ENCODE assay signal across 10 mouse cellular contexts in genomic region chr7:142664465-142665029, GRCm38 (mm10). TPM values are rescaled to one million over a fixed set of nuclear protein-coding genes. Genes with fewer than 3 reads are reported as not detected.
A peak's percentile ranks its signal among the peaks of the same experiment; 100 is the strongest.
DNase-seq lines count a peak whose midpoint lies in the region; ATAC-seq and TF ChIP-seq lines count a peak whose summit lies in the region.
"Had no signal": no experiment of that assay in that cellular context is flagged by ENCODE, and none has a peak within 500 bp of the region (broad histone marks: within the 10 kb centered on the region; RNA-seq: fewer than 3 reads in every experiment).

No protein-coding gene starts in this region.

- no peak for DNase-seq in heart, embryonic 10.5 days (ENCODE audit: low spot score)
- no peak for DNase-seq in heart, adult 9 months (ENCODE audit: low spot score in 2 of 2)
- no peak for DNase-seq in midbrain, embryonic 11.5 days (ENCODE audit: low spot score, missing footprints)
- DNase-seq in limb, embryonic 14.5 days (ENCODE audit: low spot score): no peak
- no peak for DNase-seq in cerebellum, adult 8-10 months
- DNase-seq in adrenal gland, postnatal 36 days: no peak
- DNase-seq in left cerebral cortex, adult 9 months (ENCODE audit: low spot score in 2 of 2): no peak

- peaks cover 7% of the 10 kb centered on the region for H3K9me3 ChIP-seq in heart, embryonic 10.5 days
- peaks cover 5% of the 10 kb centered on the region; the same call in 1 of the 2 replicates for H3K9me3 ChIP-seq in midbrain, embryonic 11.5 days (ENCODE audit: control insufficient read depth, low read length)
- no peaks in the 10 kb centered on the region; the same call in 1 of the 2 replicates for H3K9me3 ChIP-seq in midbrain, embryonic 16.5 days (replicated peaks; ENCODE audit: control insufficient read depth, low read length, poor library complexity, severe bottlenecking)
- peaks cover 6% of the 10 kb centered on the region for H3K9me3 ChIP-seq in limb, embryonic 14.5 days (ENCODE audit: control insufficient read depth, low read length)

- H3K9ac ChIP-seq in midbrain, embryonic 11.5 days (ENCODE audit: low read length): no peak overlapping the region
- H3K9ac ChIP-seq in midbrain, embryonic 16.5 days (ENCODE audit: low read depth, low read length): no peak overlapping the region
- H3K9ac ChIP-seq in limb, embryonic 14.5 days (ENCODE audit: low read depth, low read length, severe bottlenecking): peak overlapping the region; percentile 96

- H3K4me3 ChIP-seq in heart, embryonic 10.5 days: peak overlapping the region; percentile 83
- no peak overlapping the region for H3K4me3 ChIP-seq in midbrain, embryonic 11.5 days (ENCODE audit: low read depth, low read length)
- no peak overlapping the region for H3K4me3 ChIP-seq in midbrain, embryonic 16.5 days (ENCODE audit: low read depth, low read length)
- peak overlapping the region; percentile 71 for H3K4me3 ChIP-seq in limb, embryonic 14.5 days (replicated peaks; ENCODE audit: low read length)

- peaks cover 79% of the 10 kb centered on the region for H3K27me3 ChIP-seq in heart, embryonic 10.5 days (ENCODE audit: insufficient read depth, poor library complexity, severe bottlenecking)
- peaks cover 67% of the 10 kb centered on the region for H3K27me3 ChIP-seq in midbrain, embryonic 11.5 days (ENCODE audit: control insufficient read depth, insufficient read depth, low read length)
- H3K27me3 ChIP-seq in midbrain, embryonic 16.5 days (ENCODE audit: control insufficient read depth, insufficient read depth, low read depth, low read length): peaks cover 54% of the 10 kb centered on the region
- H3K27me3 ChIP-seq in limb, embryonic 14.5 days (ENCODE audit: control insufficient read depth, insufficient read depth, low read length): peaks cover 53% of the 10 kb centered on the region

- ATAC-seq in midbrain, embryonic 11.5 days (ENCODE audit: low FRiP score): peak; percentile 35; the same call in 1 of the 2 replicates
- no peak for ATAC-seq in midbrain, embryonic 16.5 days
- ATAC-seq in limb, embryonic 14.5 days (ENCODE audit: low FRiP score, low read depth): peak; percentile 58

- H3K4me1 ChIP-seq in heart, embryonic 10.5 days: peaks cover 43% of the 10 kb centered on the region
- H3K4me1 ChIP-seq in midbrain, embryonic 11.5 days (ENCODE audit: control insufficient read depth, insufficient read depth, low read length): peaks cover 5% of the 10 kb centered on the region
- H3K4me1 ChIP-seq in midbrain, embryonic 16.5 days (ENCODE audit: control insufficient read depth, insufficient read depth, low read length): peaks cover 5% of the 10 kb centered on the region
- peaks cover 3% of the 10 kb centered on the region; the same call in 1 of the 2 replicates for H3K4me1 ChIP-seq in limb, embryonic 14.5 days (ENCODE audit: control insufficient read depth, insufficient read depth, low read length)

- H3K36me3 ChIP-seq in heart, embryonic 10.5 days: peaks cover 41% of the 10 kb centered on the region
- H3K36me3 ChIP-seq in midbrain, embryonic 11.5 days (ENCODE audit: control insufficient read depth, insufficient read depth, low read length): no peaks in the 10 kb centered on the region
- H3K36me3 ChIP-seq in midbrain, embryonic 16.5 days (ENCODE audit: control insufficient read depth, insufficient read depth, low read length): no peaks in the 10 kb centered on the region
- H3K36me3 ChIP-seq in limb, embryonic 14.5 days (ENCODE audit: control insufficient read depth, insufficient read depth, low read length): peaks cover 22% of the 10 kb centered on the region

- 4% methylated on average over 9 of the region's 9 CpGs for WGBS in heart, embryonic 10.5 days
- WGBS in midbrain, embryonic 11.5 days: 3% methylated on average over 9 of the region's 9 CpGs
- 5% methylated on average over 9 of the region's 9 CpGs for WGBS in midbrain, embryonic 16.5 days
- 2% methylated on average over 9 of the region's 9 CpGs for WGBS in limb, embryonic 14.5 days

- H3K27ac ChIP-seq in heart, embryonic 10.5 days: peak overlapping the region; percentile 99
- H3K27ac ChIP-seq in midbrain, embryonic 11.5 days (ENCODE audit: low read depth, low read length): no peak overlapping the region
- no peak overlapping the region for H3K27ac ChIP-seq in midbrain, embryonic 16.5 days (ENCODE audit: low read length)
- H3K27ac ChIP-seq in limb, embryonic 14.5 days (replicated peaks; ENCODE audit: low read depth, low read length): peak overlapping the region; percentile 96

- TF ChIP-seq POLR2A in limb, embryonic 14.5 days (IDR thresholded peaks at IDR 0.05; ENCODE audit: borderline replicate concordance, extremely low read depth, insufficient read depth, insufficient read length): no peak

- no peak overlapping the region for H3K4me2 ChIP-seq in midbrain, embryonic 11.5 days
- H3K4me2 ChIP-seq in midbrain, embryonic 16.5 days (ENCODE audit: low read length): no peak overlapping the region
- H3K4me2 ChIP-seq in limb, embryonic 14.5 days (replicated peaks; ENCODE audit: low read depth, low read length, severe bottlenecking): peak overlapping the region; percentile 67

RNA-seq across cellular contexts. Expression of gene Igf2, which starts 2.1 kb away (rescaled TPM):
- polyA plus RNA-seq in heart, embryonic 10.5 days (2016; fragmentation: Nextera tagmentation; extraction: Ambion mirVana): 962 and 991 TPM in 2 replicates
- polyA plus RNA-seq in midbrain, embryonic 11.5 days (2014; fragmentation: Nextera tagmentation; extraction: Ambion mirVana): 126 and 131 TPM in 2 replicates
- polyA plus RNA-seq in midbrain, embryonic 16.5 days (2015; fragmentation: Nextera tagmentation; extraction: Ambion mirVana): 88.2 and 90.7 TPM in 2 replicates
- polyA plus RNA-seq in limb, embryonic 14.5 days (2012; rRNA removed): 4,240 and 5,416 TPM in 2 replicates
- 1,472 and 1,504 TPM in 2 replicates for polyA plus RNA-seq in limb, embryonic 14.5 days (2014; fragmentation: Nextera tagmentation; extraction: Ambion mirVana)
- 1 to 10 TPM; 8.1 to 9.0 TPM for total RNA-seq in adrenal gland, postnatal 36 days (2021)
- total RNA-seq: monocyte, adult 5-6 weeks had no signal

RNA-seq across cellular contexts. Expression of gene Gm49394, which starts 5.2 kb away (rescaled TPM):
- polyA plus RNA-seq in heart, embryonic 10.5 days (2016; fragmentation: Nextera tagmentation; extraction: Ambion mirVana): 0.17 and 0.34 TPM in 2 replicates
- polyA plus RNA-seq in midbrain, embryonic 11.5 days (2014; fragmentation: Nextera tagmentation; extraction: Ambion mirVana): not detected in 2 replicates
- not detected in 2 replicates for polyA plus RNA-seq in midbrain, embryonic 16.5 days (2015; fragmentation: Nextera tagmentation; extraction: Ambion mirVana)
- 1.4 and 2.8 TPM in 2 replicates for polyA plus RNA-seq in limb, embryonic 14.5 days (2012; rRNA removed)
- polyA plus RNA-seq in limb, embryonic 14.5 days (2014; fragmentation: Nextera tagmentation; extraction: Ambion mirVana): 0.19 and 0.41 TPM in 2 replicates
- not detected for total RNA-seq in adrenal gland, postnatal 36 days (2021)
- total RNA-seq: monocyte, adult 5-6 weeks had no signal
- polyA plus RNA-seq: cortical plate, adult 2 months had no signal

Comparison
In these comparisons a context has a peak if more than half of its experiments do, and no peak if none do; other contexts are left out.
1. H3K27ac ChIP-seq: peak in heart, embryonic 10.5 days (single experiment) and limb, embryonic 14.5 days (single experiment); none in midbrain, embryonic 11.5 days (single experiment) and midbrain, embryonic 16.5 days (single experiment).
2. H3K4me3 ChIP-seq: peak in heart, embryonic 10.5 days (single experiment) and limb, embryonic 14.5 days (single experiment); none in midbrain, embryonic 11.5 days (single experiment) and midbrain, embryonic 16.5 days (single experiment).